Mouse (Mus musculus) gastrocnemius, postnatal 14 days (tissue): ENCODE data around the gene Cd52. TPM values are rescaled to one million over a fixed set of nuclear protein-coding genes. Genes with fewer than 3 reads are reported as not detected.
"Not testable (repeated sequence)": the region's sequence is repeated elsewhere in the genome, so short reads cannot be mapped to it uniquely, and the experiment has no call there.

Source experiments
- DNase-seq: peaks from one replicate; pipeline ENCODE4 v3.0.0; 2021; ENCODE audit warnings: mixed read lengths
- intact Hi-C: fragments of 180-260 bp; cut with DNase I; formaldehyde crosslinking; loops from one replicate; pipeline ENCODE4 v1.15.1; 2025; ENCODE audit warnings: low total_unique reads
- long read RNA-seq, 2 experiments: library from polyadenylated mRNA; stranded (forward); transcript quantifications; one replicate each; pipeline ENCODE4 v2.0.0; 2021
- total RNA-seq, 2 experiments: library from RNA; stranded (reverse); gene quantifications; 2 replicates each; pipeline ENCODE4 v1.2.3; 2021

Gene Cd52
- total RNA-seq, result 1 to 10 TPM in 1 of 2 experiments, under 1 TPM in 1; 0.51 to 1.7 TPM
- long read RNA-seq, experiment 1, partial matches to known transcripts, result 0 of 1 reads
- long read RNA-seq, experiment 1, other reads (novel, unspliced or antisense), result 0 of 1 reads
- long read RNA-seq, experiment 2, result 0 reads

- DNase-seq, result no peak
- intact Hi-C loops, result no loop called here
Measured at GRCm38 (mm10) chr4:134094923-134095547, at the start of gene Cd52. TSS of gene Cd52 (minus strand) at chr4:134095082.

- DNase-seq, result peak; percentile 36
- intact Hi-C loops, result not testable (repeated sequence)
Measured at GRCm38 (mm10) chr4:134144297-134144696, 49.4 kb upstream of the Cd52 start.

GRCm38 (mm10) chr4:134138857-134139256, 44.0 kb upstream of the Cd52 start:
- no peak for DNase-seq
- intact Hi-C loops, result no loop called here

- intact Hi-C loops, result no loop called here
- DNase-seq, result no peak
Measured at GRCm38 (mm10) chr4:134136280-134136926, 41.5 kb upstream of the Cd52 start.

- intact Hi-C loops, result no loop called here
- DNase-seq, result no peak
Measured at GRCm38 (mm10) chr4:134132519-134133095, 37.7 kb upstream of the Cd52 start.

GRCm38 (mm10) chr4:134132117-134132516, 37.2 kb upstream of the Cd52 start:
- intact Hi-C loops, result no loop called here
- no peak for DNase-seq

GRCm38 (mm10) chr4:134129482-134129881, 34.6 kb upstream of the Cd52 start:
- intact Hi-C loops, result no loop called here
- no peak for DNase-seq

GRCm38 (mm10) chr4:134128983-134129362, 34.1 kb upstream of the Cd52 start:
- intact Hi-C loops, result no loop called here

GRCm38 (mm10) chr4:134128221-134128982, 33.5 kb upstream of the Cd52 start, which contains the start of gene Sh3bgrl3:
TSS of gene Sh3bgrl3 (minus strand) at chr4:134128789.
- intact Hi-C loops, result no loop called here
- peak; percentile 88 for DNase-seq

More at GRCm38 (mm10) chr4:134128983-134129362, 34.1 kb upstream of the Cd52 start:
- DNase-seq, result no peak

GRCm38 (mm10) chr4:134127793-134128192, 32.9 kb upstream of the Cd52 start:
- intact Hi-C loops, result no loop called here
- no peak for DNase-seq

GRCm38 (mm10) chr4:134127121-134127455, 32.2 kb upstream of the Cd52 start:
- no peak for DNase-seq
- intact Hi-C loops, result no loop called here

GRCm38 (mm10) chr4:134126300-134127120, 31.6 kb upstream of the Cd52 start:
- intact Hi-C loops, result no loop called here
- no peak for DNase-seq

GRCm38 (mm10) chr4:134125383-134126060, 30.6 kb upstream of the Cd52 start:
- intact Hi-C loops, result no loop called here
- no peak for DNase-seq

- intact Hi-C loops, result no loop called here
- DNase-seq, result no peak
Measured at GRCm38 (mm10) chr4:134123680-134124551, 29.0 kb upstream of the Cd52 start.

- DNase-seq, result no peak
- intact Hi-C loops, result no loop called here
Measured at GRCm38 (mm10) chr4:134123147-134123546, 28.3 kb upstream of the Cd52 start.

GRCm38 (mm10) chr4:134122281-134122680, 27.4 kb upstream of the Cd52 start:
- intact Hi-C loops, result no loop called here
- no peak for DNase-seq

GRCm38 (mm10) chr4:134121571-134121970, 26.7 kb upstream of the Cd52 start:
- no peak for DNase-seq
- intact Hi-C loops, result no loop called here

GRCm38 (mm10) chr4:134120916-134121315, 26.0 kb upstream of the Cd52 start:
- DNase-seq, result no peak
- intact Hi-C loops, result no loop called here
